Mouse (Mus musculus): ENCODE data around the gene Kif19a.

Kif19a gene

DNA sequence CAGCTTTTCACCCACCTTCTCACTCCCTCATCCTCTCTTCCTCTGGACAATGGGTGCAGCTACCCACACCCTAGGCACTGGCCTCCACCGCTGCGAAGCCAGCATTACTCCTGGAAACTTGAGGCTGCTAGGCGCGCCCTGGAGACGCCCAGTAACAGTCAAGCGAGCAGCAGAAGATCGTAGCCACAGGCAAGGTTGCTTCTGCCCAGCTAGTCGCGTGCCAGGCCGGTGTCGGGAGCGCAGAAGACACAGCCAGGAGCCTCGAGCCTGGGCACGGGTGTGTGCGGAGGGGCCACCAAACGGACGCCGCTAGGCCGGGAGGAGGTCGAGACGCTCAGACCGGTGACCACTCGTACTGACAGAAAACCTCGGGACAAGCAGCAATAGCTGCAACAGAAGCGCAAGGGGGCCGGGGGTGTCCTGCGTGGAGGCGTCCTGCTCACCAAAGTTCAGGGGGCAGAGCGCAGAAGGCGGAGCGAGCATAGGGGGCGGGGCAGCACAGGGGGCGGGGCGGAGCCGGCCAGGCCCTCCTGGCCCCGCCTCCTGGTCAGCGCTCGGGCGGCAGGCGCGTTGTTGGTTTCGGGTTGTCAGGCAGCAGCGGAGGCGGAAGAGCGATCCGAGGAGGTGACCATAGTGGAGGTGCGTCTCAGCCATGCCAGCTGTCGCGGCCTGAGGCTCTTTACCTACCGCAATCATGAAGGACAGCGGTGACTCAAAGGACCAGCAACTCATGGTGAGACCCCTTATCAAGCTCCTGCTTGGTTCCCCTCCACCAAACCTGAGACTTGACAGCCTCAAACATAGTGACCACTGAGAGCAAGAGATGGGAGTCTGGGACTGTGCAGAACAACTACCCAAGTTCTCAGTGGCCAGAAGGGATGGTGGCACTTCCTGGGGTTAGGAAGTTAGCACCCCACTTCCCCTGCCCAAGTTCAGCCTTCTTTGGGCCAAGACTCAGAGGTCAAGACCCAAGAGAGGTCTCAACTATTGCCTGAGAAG lies at the start of gene Kif19a:
Gene Kif19a (plus strand): TSS at position 569 of the 999 bp plus-strand sequence.
- peak; percentile 60 to 70 for DNase-seq (ENCODE audit: low spot score in 2 of 2)

DNA sequence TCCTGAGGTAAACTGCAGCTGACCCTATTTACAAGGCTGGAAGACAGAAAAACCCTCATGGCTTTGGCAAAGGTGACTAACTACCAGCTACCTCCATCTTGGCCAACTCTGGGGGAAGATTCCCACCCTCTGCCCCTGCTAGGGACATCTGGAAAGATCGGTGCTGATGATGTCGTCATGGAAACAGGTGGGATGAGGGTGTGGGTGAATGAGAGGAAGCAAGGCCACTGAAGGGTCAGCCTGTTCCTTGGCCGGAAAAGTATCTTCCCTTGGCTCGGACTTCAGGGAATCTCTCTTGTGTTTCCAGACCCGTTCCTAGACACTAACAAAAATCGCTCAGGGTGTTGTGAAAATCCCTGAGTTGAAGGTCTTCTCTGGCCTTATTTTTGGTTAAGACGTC lies 49.7 kb upstream of the Kif19a start:
- no peak for DNase-seq (ENCODE audit: low spot score in 2 of 2)

DNA sequence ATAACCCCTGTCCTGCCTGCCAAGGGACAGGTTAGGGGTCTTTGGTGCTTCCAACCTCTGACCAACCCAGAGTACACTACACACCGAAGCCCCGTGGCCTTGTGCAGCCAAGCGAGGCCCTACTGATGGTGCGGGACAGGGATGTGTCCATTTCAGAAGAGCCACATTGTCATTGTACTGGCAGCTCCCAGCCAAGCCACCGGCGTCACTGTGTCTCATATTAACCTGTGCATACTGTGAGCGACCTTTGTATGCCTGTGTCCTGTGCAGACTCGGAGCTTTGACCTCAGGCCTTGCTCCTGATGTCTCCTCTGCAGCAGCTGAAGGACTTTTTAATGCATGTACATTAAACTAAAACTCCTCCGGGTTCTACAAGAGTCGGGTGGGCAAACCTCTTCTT lies 44.7 kb upstream of the Kif19a start:
- no peak for DNase-seq (ENCODE audit: low spot score in 2 of 2)

- no peak for DNase-seq (ENCODE audit: low spot score in 2 of 2)
These were observed 42.8 kb upstream of the Kif19a start for GRCm38 (mm10) chr11:114722438-114722837.

DNA sequence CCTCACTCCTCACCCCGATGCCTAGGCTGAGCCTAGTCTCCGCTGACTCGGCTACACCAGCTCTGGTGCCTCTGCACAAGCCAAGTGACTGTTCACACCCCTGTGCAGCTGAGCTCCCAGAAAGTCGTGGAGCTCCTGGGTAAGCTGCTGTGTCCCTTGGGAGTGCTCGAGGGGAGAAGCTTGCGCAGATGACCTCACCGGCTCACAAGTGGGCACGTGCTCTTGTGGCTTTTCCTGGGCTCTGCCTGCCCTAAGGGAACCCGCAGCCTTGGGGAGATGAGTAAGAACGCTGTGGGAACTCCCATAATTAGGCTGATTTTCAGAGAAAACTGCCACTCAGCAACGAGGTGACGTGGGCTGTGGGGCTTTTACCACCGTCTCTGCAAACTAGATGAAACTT lies 42.2 kb upstream of the Kif19a start:
- no peak for DNase-seq (ENCODE audit: low spot score in 2 of 2)

GRCm38 (mm10) chr11:114724787-114725590 lies 40.2 kb upstream of the Kif19a start:
- DNase-seq (ENCODE audit: low spot score in 2 of 2): no peak

DNA sequence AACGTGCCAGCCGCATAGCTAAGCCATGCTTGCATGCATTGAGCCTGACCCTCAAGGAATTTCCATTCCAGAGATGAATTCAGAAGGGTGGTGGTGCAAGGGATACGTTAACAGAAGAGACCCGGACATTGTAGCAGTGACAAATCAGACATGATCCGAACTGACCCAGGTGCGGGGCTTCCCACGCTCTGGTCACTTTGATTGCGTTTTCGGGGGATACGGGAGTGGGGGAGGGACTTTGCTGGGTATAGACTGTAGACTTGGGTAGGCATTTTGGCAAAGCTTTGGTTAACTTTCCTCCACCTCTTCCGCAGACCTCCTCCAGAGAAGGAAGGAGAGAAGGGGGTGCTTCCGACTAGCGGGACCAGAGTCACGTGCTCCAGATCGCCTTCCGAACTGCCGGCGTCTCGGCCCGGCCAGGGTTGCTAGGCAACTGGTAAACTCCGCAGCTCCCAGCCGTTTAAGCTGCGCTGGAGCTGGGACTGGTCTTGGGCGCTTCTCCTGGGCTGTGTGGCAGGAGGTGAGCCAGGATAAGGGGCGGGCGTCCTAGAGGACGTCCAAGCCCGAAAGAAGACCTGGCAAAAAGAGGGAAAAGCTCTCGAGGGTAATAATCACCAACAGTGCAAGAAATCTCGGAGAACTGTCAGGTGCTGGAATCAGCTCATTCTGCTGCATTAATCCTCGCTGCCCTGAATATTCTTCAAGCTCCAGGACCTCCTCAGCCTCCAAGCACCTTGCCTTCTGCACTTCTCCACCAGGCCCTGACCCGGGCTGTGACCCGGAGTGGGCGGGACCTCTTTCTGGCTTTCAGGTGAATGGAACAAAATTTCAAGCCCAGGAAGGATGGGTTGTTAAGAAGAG lies 38.0 kb upstream of the Kif19a start, which contains the start of gene Dnaic2:
Gene Dnaic2 (plus strand): TSS at position 444 of the 861 bp plus-strand sequence.
- DNase-seq (ENCODE audit: low spot score in 2 of 2): peak; percentile 26 to 30

DNA sequence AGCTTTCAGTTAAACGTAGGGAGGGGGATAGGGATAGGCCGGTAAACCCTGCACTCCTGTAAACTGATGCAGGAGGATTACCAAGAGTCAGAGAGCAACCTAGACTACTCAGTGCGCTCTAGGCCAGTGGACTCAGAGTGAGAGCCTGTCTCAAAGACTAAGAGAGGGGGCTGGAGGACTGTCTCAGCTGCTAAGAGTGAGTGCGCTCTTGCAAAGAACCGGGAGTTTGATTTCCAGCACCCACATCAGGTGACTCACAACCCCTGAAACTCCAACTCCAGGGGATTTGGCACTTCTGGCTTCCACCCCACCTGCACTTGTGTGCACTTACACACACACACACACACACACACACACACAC lies 37.4 kb upstream of the Kif19a start:
- DNase-seq (ENCODE audit: low spot score in 2 of 2): no peak

DNA sequence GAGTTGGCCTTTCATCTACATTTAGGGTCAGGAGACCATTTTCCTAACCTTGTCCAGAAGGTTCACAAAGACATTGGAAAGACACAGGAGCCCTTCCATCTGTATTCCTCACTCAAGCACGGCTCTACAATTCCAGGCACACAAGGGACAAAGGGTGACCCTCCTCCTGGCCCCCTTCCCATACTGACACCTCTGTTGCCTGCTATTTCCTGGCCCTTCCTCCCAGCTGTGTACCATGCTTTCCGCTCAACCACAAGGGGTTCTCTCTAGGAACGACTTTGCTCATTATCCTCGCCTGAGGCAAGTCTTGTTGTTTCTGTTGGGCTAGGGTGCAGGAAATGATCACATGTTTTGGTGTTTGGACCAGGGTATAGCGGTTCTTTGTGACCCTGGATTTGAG lies 36.9 kb upstream of the Kif19a start:
- no peak for DNase-seq (ENCODE audit: low spot score in 2 of 2)

DNA sequence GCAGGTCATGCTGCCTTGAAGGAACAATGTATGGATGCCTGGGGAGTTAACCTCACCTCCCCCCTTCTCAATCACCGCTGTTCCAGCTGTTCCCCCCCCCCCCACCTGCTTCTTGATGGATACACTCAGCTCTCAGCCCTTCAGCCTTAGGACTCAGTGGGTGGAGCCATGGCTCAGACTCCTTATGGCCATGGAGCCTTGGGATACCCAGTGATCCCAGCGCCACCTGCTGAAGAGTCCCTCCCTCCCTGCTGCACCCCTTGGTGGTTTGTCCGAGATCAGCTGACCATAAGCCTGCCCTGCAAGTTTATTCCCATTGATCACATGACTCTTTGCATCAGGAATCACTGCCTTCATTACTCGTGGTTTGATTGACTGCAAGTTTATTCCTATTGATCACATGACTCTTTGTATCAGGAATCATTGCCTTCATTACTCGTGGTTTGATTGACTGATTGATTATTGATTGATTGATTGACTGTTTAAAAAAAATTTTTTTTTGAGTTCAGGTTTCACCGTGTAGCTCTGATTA lies 35.3 kb upstream of the Kif19a start:
- DNase-seq (ENCODE audit: low spot score in 2 of 2): no peak

DNA sequence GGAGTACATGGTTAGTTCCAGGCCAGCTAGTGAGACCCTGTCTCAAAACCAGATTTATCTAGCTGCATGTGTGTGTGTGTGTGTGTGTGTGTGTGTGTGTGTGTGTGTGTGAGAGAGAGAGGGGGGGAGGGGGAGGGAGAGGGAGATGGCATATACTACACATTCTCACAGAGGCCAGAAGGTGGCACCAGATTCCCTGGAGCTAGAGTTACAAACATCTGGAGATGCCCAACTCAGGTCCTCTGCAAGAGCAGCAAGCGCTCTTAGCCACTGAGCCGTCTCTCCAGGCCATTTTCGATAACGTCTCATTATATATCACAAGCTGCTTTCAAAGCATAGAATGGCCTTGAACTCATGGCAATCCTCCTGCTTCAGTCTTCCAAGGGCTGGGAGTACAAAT lies 33.5 kb upstream of the Kif19a start:
- DNase-seq (ENCODE audit: low spot score in 2 of 2): no peak

- DNase-seq (ENCODE audit: low spot score in 2 of 2): no peak
These were observed 32.3 kb upstream of the Kif19a start for GRCm38 (mm10) chr11:114732890-114733289.

- no peak for DNase-seq (ENCODE audit: low spot score in 2 of 2)
These were observed 29.1 kb upstream of the Kif19a start for GRCm38 (mm10) chr11:114736111-114736510.

- no peak for DNase-seq (ENCODE audit: low spot score in 2 of 2)
These were observed 28.1 kb upstream of the Kif19a start for GRCm38 (mm10) chr11:114736913-114737624.

DNA sequence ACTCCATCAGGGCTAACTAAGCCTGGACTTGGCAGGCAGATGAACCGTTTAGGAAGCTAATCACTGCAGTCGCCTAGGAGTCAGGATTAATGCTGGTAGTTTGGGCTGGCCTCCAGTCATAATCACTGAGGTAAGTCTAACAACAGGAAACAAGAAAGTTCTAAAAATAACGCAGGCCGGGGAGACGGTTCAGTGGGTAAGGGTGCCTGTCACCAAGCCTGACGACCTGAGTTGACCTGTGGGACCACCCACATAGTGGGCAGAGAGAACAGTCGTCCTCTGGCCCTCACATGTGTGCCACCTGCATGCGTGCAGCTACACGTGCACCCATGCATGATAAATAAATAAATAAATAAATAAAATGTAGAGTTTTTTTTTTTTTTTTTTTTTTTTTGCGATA lies 24.6 kb upstream of the Kif19a start:
- peak in 1 of 2 experiments; percentile 53 for DNase-seq (ENCODE audit: low spot score in 2 of 2)

DNA sequence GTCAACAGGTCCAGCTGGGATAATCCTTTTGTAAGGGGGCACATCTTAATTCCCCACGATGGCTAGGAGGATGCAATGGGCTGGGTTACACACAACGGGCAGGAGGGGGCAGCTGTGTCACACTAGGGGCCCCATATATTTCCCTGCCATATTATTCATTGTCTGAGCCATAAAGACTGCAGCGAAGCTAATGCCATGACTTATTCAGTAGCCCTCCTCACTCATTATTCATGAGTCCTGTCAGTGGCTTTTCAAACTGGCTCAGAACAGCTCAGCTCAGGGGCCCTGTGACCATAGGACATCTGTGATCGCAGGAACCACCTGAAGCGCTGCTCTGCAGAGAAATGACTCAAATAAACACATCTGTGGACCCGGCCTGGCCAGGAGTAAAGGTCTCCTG lies 23.7 kb upstream of the Kif19a start:
- DNase-seq (ENCODE audit: low spot score in 2 of 2): no peak

DNA sequence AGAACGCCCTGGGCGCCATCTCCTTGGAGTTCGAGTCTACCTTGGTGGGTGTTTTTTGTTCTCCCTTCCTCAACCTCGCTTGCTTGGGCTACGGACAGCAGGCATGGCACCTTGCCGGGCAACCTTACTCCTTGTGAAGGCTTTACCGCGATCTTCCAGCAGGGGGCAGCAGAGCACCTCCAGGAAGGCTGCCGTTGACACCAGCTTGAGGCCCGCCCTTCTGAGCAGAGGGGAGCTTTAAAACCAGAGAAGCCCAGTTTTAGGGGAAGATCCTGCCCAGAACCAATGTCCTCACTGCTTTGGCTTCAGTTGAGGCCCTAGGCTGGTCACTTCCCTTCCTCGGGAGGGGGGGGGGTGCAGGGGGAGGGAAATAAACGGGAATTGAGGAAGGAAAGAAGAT lies 20.1 kb upstream of the Kif19a start:
- peak; percentile 82 to 89 for DNase-seq (ENCODE audit: low spot score in 2 of 2)

DNA sequence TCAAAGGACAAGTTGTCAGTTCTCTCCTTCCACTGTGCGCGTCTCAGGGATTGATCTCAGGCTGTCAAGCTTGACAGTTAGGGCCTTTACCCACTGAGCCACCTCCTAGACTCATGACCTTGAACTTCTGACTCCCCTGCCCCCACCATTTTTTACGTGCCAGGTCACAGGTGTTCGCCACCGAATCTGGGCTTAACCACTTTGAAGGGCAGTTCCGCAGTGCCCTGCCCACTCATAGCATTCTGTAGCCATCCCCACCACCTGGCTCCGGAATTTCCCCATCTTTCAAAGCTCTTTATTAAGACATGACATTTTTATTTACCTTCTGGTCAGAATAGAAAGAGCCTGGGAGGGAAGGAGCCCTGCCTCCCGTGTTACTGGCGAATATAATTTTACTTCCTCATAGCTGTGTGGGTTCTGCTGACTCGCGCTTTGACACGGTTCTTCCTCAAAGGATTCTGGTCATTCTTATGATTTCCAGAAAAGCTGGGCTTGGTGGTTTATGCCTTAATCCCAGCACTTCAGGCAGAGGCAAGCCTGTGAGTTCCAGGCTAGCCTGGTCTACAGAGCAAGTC lies 17.5 kb upstream of the Kif19a start:
- DNase-seq (ENCODE audit: low spot score in 2 of 2): peak in 1 of 2 experiments; percentile 28

GRCm38 (mm10) chr11:114769911-114770310 lies 4.7 kb downstream of the Kif19a start:
- no peak for DNase-seq (ENCODE audit: low spot score in 2 of 2)

GRCm38 (mm10) chr11:114771896-114772295 lies 6.7 kb downstream of the Kif19a start:
- no peak for DNase-seq (ENCODE audit: low spot score in 2 of 2)
